Mouse (Mus musculus) myocyte (in vitro differentiated cells): ENCODE measurements around the gene Dcaf8. TPM values are rescaled to one million over a fixed set of nuclear protein-coding genes. Genes with fewer than 3 reads are reported as not detected.
A peak's percentile ranks its signal among the peaks of the same experiment; 100 is the strongest.

ENCODE experiments used
- H3K27me3 ChIP-seq: one replicate; pipeline ENCODE4 v1.6.1; 2011; ENCODE audit not compliant: control insufficient read depth, insufficient read depth, insufficient read length
- H3K36me3 ChIP-seq: one replicate; pipeline ENCODE4 v1.6.1; 2011; ENCODE audit not compliant: control insufficient read depth, insufficient read depth
- H3K4me2 ChIP-seq: one replicate; pipeline ENCODE4 v1.6.1; 2011; ENCODE audit warnings: low read depth, control low read depth
- H3K4me3 ChIP-seq: one replicate; pipeline ENCODE4 v1.5.1; 2011; ENCODE audit warnings: mild to moderate bottlenecking, control low read depth, moderate library complexity
- H3K79me2 ChIP-seq: one replicate; pipeline ENCODE4 v1.6.1; 2011; ENCODE audit not compliant: control insufficient read depth, insufficient read depth
- H3ac ChIP-seq: one replicate; pipeline ENCODE4 v1.6.1; 2011; ENCODE audit not compliant: control insufficient read depth, insufficient read length
- CEBPB ChIP-seq: IDR thresholded peaks from 2 replicates; pipeline ENCODE4 v1.6.1; 2011; ENCODE audit warnings: mild to moderate bottlenecking, moderate library complexity; ENCODE audit not compliant: poor library complexity, insufficient read depth, severe bottlenecking
- E2F4 ChIP-seq: IDR thresholded peaks from one replicate; pipeline ENCODE4 v1.6.1; 2011; ENCODE audit warnings: mild to moderate bottlenecking, control low read depth, moderate library complexity; ENCODE audit not compliant: insufficient read depth
- MAX ChIP-seq: IDR thresholded peaks from one replicate; pipeline ENCODE4 v1.6.1; 2011; ENCODE audit warnings: low read depth, mild to moderate bottlenecking, control low read depth
- MYOD1 ChIP-seq, 3 experiments: IDR thresholded peaks; one replicate each; pipeline ENCODE4 v1.6.1; 2011; ENCODE audit warnings: control low read depth in 2 of 3, low read depth in 2 of 3, mild to moderate bottlenecking in 2 of 3, moderate library complexity in 1 of 3; ENCODE audit not compliant: insufficient read length in 2 of 3, control insufficient read depth in 1 of 3
- MYOG ChIP-seq, 3 experiments: IDR thresholded peaks; one replicate each; pipeline ENCODE4 v1.6.1; 2011; ENCODE audit warnings: control low read depth in 2 of 3, low read depth in 2 of 3, mild to moderate bottlenecking in 2 of 3; ENCODE audit not compliant: insufficient read length in 2 of 3, control insufficient read depth in 1 of 3, insufficient read depth in 1 of 3
- POLR2A ChIP-seq: IDR thresholded peaks from one replicate; pipeline ENCODE4 v1.6.1; 2011; ENCODE audit warnings: low read depth, mild to moderate bottlenecking, control low read depth, moderate library complexity; ENCODE audit not compliant: insufficient read length
- POLR2AphosphoS2 ChIP-seq: IDR thresholded peaks from one replicate; pipeline ENCODE4 v1.6.1; 2011; ENCODE audit warnings: low read depth, control low read depth; ENCODE audit not compliant: insufficient read length
- REST ChIP-seq: IDR thresholded peaks from one replicate; pipeline ENCODE4 v1.6.1; 2011; ENCODE audit warnings: mild to moderate bottlenecking, control low read depth, moderate library complexity; ENCODE audit not compliant: insufficient read depth, insufficient read length
- SRF ChIP-seq: IDR thresholded peaks from one replicate; pipeline ENCODE4 v1.6.1; 2011; ENCODE audit warnings: low read depth; ENCODE audit not compliant: control insufficient read depth, insufficient read length
- TCF12 ChIP-seq: IDR thresholded peaks from one replicate; pipeline ENCODE4 v1.6.1; 2011; ENCODE audit warnings: mild to moderate bottlenecking, control low read depth; ENCODE audit not compliant: poor library complexity, insufficient read depth, severe bottlenecking
- TCF3 ChIP-seq: IDR thresholded peaks from one replicate; pipeline ENCODE4 v1.6.1; 2011; ENCODE audit warnings: low read depth, control low read depth; ENCODE audit not compliant: insufficient read length
- USF1 ChIP-seq: IDR thresholded peaks from one replicate; pipeline ENCODE4 v1.6.1; 2011; ENCODE audit warnings: low read depth, mild to moderate bottlenecking, control low read depth, moderate library complexity
- polyA plus RNA-seq: library from polyadenylated mRNA; unstranded; fragments of >200 nt; fragmentation: generic; extraction: Trizol; gene quantifications from one replicate; pipeline ENCODE4 v1.2.1, GENCODE M21; 2012; ENCODE audit warnings: missing spikeins

The Dcaf8 gene
- polyA plus RNA-seq, 1 experiment: 80.0 TPM

DNA sequence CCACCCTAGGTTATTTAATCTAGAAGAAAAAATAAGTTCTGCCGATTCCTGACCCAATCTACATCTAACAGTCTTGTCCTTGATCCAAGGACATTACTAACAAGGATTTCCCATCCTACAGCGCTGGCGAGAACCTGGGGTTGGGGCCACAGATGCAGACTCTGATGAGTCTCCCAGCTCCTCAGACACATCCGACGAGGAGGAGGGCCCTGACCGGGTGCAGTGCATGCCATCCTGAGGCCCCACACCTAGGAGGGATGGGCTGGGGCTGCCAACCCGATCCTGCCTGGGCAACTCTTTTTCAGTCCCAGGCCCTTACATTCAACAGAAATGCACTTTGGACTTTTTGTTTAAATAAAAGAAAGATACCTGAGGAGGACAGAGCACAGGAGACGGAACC lies 46.6 kb downstream of the Dcaf8 start:
- no peak for TF ChIP-seq POLR2A
- no peak for TF ChIP-seq MYOD1 (IDR thresholded peaks at IDR 0.05; ENCODE audit: control insufficient read depth in 1 of 3, insufficient read length in 2 of 3, low read depth in 2 of 3)

DNA sequence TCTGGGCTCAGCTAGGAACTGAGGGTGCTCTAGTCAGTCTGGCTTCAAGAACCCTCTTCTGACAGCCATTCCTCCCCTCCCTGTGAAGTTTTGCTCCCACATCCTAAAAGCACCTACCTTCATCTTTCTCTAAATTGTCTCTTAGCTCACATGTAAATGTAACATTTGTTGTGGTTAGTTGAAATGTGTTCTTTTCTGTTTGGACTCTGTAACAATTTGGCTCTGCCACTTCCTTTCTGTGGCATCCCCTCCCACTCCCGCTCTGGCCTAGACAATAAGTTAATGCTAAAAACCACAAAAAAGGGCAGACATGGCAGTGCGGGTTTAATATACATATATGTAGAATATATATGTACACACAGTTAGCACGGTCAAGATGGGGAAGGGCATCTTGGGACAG lies 49.3 kb downstream of the Dcaf8 start:
- Histone ChIP-seq H3K27me3 (no peaks in the 10 kb centered on the region), H3ac (no peak overlapping the region), H3K79me2 (peaks cover 5% of the 10 kb centered on the region), H3K36me3 (peaks cover 55% of the 10 kb centered on the region), H3K4me2 (no peak overlapping the region), H3K4me3 (no peak overlapping the region)
- TF ChIP-seq CEBPB (no peak), MYOD1 (IDR thresholded peaks at IDR 0.05; ENCODE audit: control insufficient read depth in 1 of 3, insufficient read length in 2 of 3, low read depth in 2 of 3) (no peak), TCF12 (no peak), REST (no peak), E2F4 (no peak), POLR2A (no peak), USF1 (no peak), TCF3 (no peak), MAX (no peak), POLR2AphosphoS2 (no peak), SRF (no peak), MYOG (IDR thresholded peaks at IDR 0.05; ENCODE audit: control insufficient read depth in 1 of 3, insufficient read depth in 1 of 3, insufficient read length in 2 of 3, low read depth in 2 of 3) (no peak)

More for the DNA sequence above, 46.6 kb downstream of the Dcaf8 start:
- no peak overlapping the region for H3ac ChIP-seq
- H3K4me2 ChIP-seq: no peak overlapping the region
- peaks cover 61% of the 10 kb centered on the region for H3K36me3 ChIP-seq
- H3K79me2 ChIP-seq: no peaks in the 10 kb centered on the region
- no peaks in the 10 kb centered on the region for H3K27me3 ChIP-seq
- H3K4me3 ChIP-seq: no peak overlapping the region

DNA sequence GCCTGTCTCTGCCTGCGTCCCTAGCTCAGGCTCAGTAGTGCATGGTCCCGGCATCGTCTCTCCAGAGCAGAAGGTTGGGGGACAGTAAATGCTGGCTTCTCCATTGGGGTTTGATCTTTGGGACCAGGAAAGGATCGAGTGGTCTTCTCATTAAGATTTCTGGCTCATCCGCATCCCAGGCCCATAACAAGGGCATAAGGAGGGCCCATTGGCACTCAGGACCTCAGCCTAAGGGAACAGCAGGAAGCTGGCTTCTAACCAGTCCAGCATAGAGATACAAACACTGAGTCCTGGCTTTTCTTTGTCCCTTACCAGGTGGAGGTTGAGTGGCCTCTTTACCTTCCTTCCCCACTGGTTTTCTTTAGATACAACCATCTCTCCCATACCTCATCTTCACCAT lies 50.0 kb downstream of the Dcaf8 start:
- TF ChIP-seq TCF12 (no peak), TCF3 (no peak), POLR2A (peak; percentile 20), REST (no peak)
- H3K4me2 ChIP-seq: no peak overlapping the region
- peaks cover 49% of the 10 kb centered on the region for H3K36me3 ChIP-seq
- H3K27me3 ChIP-seq: no peaks in the 10 kb centered on the region
- peaks cover 5% of the 10 kb centered on the region for H3K79me2 ChIP-seq
- no peak overlapping the region for H3ac ChIP-seq
- no peak overlapping the region for H3K4me3 ChIP-seq

DNA sequence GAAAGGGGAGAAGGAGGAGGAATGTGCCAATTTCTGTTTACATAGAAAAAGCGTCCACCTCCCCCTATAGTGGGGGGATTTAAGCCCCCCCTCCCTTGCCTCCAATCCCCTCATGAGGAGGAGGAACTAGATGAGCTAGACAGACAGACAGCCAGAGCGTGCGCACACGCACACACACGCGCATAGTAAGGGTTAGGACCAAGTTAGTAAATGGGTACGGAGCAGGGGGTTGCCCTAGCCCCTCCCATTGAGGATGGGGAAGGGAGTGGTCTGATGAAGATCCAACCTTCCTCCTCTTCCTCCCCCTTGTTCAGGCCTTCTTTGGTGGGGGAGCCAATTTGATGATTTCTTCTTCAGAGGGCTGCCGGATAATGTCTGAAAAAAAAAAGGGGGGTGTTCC lies 50.4 kb downstream of the Dcaf8 start:
- peaks cover 49% of the 10 kb centered on the region for H3K36me3 ChIP-seq
- TF ChIP-seq POLR2A (no peak), E2F4 (no peak), TCF12 (no peak), MYOG (IDR thresholded peaks at IDR 0.05; ENCODE audit: control insufficient read depth in 1 of 3, insufficient read depth in 1 of 3, insufficient read length in 2 of 3, low read depth in 2 of 3) (no peak), USF1 (no peak), POLR2AphosphoS2 (peak; percentile 48)
- no peaks in the 10 kb centered on the region for H3K27me3 ChIP-seq
- peaks cover 5% of the 10 kb centered on the region for H3K79me2 ChIP-seq
- no peak overlapping the region for H3ac ChIP-seq
- H3K4me3 ChIP-seq: no peak overlapping the region
- no peak overlapping the region for H3K4me2 ChIP-seq

DNA sequence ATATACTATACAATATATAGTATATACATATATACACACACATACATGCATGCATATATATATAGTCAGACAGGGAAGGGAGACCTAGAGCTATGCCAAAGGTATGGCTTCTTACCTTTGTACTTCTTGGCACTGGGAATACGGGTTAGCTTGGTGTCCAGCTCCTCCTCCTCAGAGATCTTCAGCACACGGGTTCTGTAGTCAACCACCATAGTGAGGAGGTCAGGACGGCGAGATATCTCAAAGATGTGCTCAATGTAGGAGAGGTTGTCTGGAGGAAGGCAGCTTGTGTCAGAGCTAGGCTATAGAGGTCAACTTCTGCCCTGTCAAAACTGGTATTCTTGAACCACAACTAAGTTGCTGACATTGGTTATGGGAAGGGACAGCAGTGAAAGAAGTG lies 51.1 kb downstream of the Dcaf8 start:
- Histone ChIP-seq H3K4me3 (no peak overlapping the region), H3K36me3 (peaks cover 45% of the 10 kb centered on the region), H3K27me3 (no peaks in the 10 kb centered on the region), H3K79me2 (peaks cover 5% of the 10 kb centered on the region), H3ac (no peak overlapping the region), H3K4me2 (no peak overlapping the region)
- TF ChIP-seq MYOD1 (IDR thresholded peaks at IDR 0.05; ENCODE audit: control insufficient read depth in 1 of 3, insufficient read length in 2 of 3, low read depth in 2 of 3) (no peak), USF1 (no peak), POLR2AphosphoS2 (no peak), REST (no peak), E2F4 (no peak), CEBPB (no peak), TCF3 (no peak), POLR2A (no peak), MYOG (IDR thresholded peaks at IDR 0.05; ENCODE audit: control insufficient read depth in 1 of 3, insufficient read depth in 1 of 3, insufficient read length in 2 of 3, low read depth in 2 of 3) (no peak), SRF (no peak), MAX (no peak), TCF12 (no peak)
